Mouse (Mus musculus) layer of hippocampus, adult 11-12 months (tissue): ENCODE measurements at regions not wholly inside any gene's neighbourhood (a gene's known extent, or its start where the extent isn't known, plus 50 kb on each side); places are given as distances from the start of the nearest gene placed in this dataset.

Experiments used
- DNase-seq: peaks from one replicate; pipeline ENCODE4 v3.0.0; 2022; ENCODE audit warnings: low spot score

- no peak for DNase-seq
Measured at GRCm38 (mm10) chr6:148541981-148542380, 97.8 kb upstream of the Tmtc1 start.

GRCm38 (mm10) chr6:148539207-148539960 lies 95.2 kb upstream of the Tmtc1 start:
- DNase-seq: no peak

GRCm38 (mm10) chr6:148534364-148534763 lies 90.2 kb upstream of the Tmtc1 start:
- DNase-seq: no peak

- DNase-seq: no peak
Measured at GRCm38 (mm10) chr6:148531068-148531467, 86.9 kb upstream of the Tmtc1 start.

GRCm38 (mm10) chr6:148528611-148529010 lies 84.4 kb upstream of the Tmtc1 start:
- no peak for DNase-seq

- no peak for DNase-seq
Measured at GRCm38 (mm10) chr6:148522893-148523292, 78.7 kb upstream of the Tmtc1 start.

- DNase-seq: no peak
Measured at GRCm38 (mm10) chr6:148517536-148518245, 73.5 kb upstream of the Tmtc1 start.

- no peak for DNase-seq
Measured at GRCm38 (mm10) chr6:148516654-148517053, 72.5 kb upstream of the Tmtc1 start.

- no peak for DNase-seq
Measured at GRCm38 (mm10) chr6:148515105-148515504, 70.9 kb upstream of the Tmtc1 start.

GRCm38 (mm10) chr6:148514645-148515044 lies 70.5 kb upstream of the Tmtc1 start:
- DNase-seq: no peak

GRCm38 (mm10) chr6:148514124-148514523 lies 69.9 kb upstream of the Tmtc1 start:
- no peak for DNase-seq

- no peak for DNase-seq
Measured at GRCm38 (mm10) chr6:148513134-148513533, 68.9 kb upstream of the Tmtc1 start.

- DNase-seq: no peak
Measured at GRCm38 (mm10) chr6:148505325-148505724, 61.1 kb upstream of the Tmtc1 start.

- peak; percentile 11 for DNase-seq
Measured at GRCm38 (mm10) chr6:148500251-148501179, 56.3 kb upstream of the Tmtc1 start.
